Mouse (Mus musculus) fibroblast of lung, adult 2 months (primary cell): Measurements from ENCODE around the gene Rtn4rl1.
"Not testable (repeated sequence)": the region's sequence is repeated elsewhere in the genome, so short reads cannot be mapped to it uniquely, and the experiment has no call there.

Source experiments
- DNase-seq: peaks from one replicate; pipeline ENCODE4 v3.0.0-alpha.2; 2011; ENCODE audit warnings: low read depth

The Rtn4rl1 gene

GRCm38 (mm10) chr11:75165441-75166192, 28.0 kb upstream of the Rtn4rl1 start:
- no peak for DNase-seq

- no peak for DNase-seq
Measured at GRCm38 (mm10) chr11:75166193-75166842, 27.3 kb upstream of the Rtn4rl1 start.

- DNase-seq: no peak
Measured at GRCm38 (mm10) chr11:75166861-75167642, 26.5 kb upstream of the Rtn4rl1 start.

- DNase-seq: no peak
Measured at GRCm38 (mm10) chr11:75167643-75168589, 25.7 kb upstream of the Rtn4rl1 start.

GRCm38 (mm10) chr11:75168590-75169361, 24.8 kb upstream of the Rtn4rl1 start:
- no peak for DNase-seq

GRCm38 (mm10) chr11:75169405-75170080, 24.0 kb upstream of the Rtn4rl1 start, which contains the start of gene Hic1:
Gene Hic1, minus strand, starts transcription at chr11:75169519.
- DNase-seq: no peak

GRCm38 (mm10) chr11:75170136-75170751, 23.3 kb upstream of the Rtn4rl1 start:
- peak; percentile 81 for DNase-seq

- no peak for DNase-seq
Measured at GRCm38 (mm10) chr11:75171186-75171865, 22.3 kb upstream of the Rtn4rl1 start.

- DNase-seq: no peak
Measured at GRCm38 (mm10) chr11:75172151-75173094, 21.2 kb upstream of the Rtn4rl1 start.

GRCm38 (mm10) chr11:75173095-75173798, 20.3 kb upstream of the Rtn4rl1 start:
- DNase-seq: no peak

GRCm38 (mm10) chr11:75173799-75174165, 19.8 kb upstream of the Rtn4rl1 start:
- no peak for DNase-seq

GRCm38 (mm10) chr11:75174574-75174973, 19.0 kb upstream of the Rtn4rl1 start:
- DNase-seq: not testable (repeated sequence)

GRCm38 (mm10) chr11:75178011-75178410, 15.6 kb upstream of the Rtn4rl1 start:
- DNase-seq: no peak

- DNase-seq: peak; percentile 78
Measured at GRCm38 (mm10) chr11:75178672-75179208, 14.8 kb upstream of the Rtn4rl1 start, which contains the start of gene Ovca2. Gene Ovca2, minus strand, starts transcription at chr11:75178835.

- DNase-seq: no peak
Measured at GRCm38 (mm10) chr11:75183917-75184570, 9.5 kb upstream of the Rtn4rl1 start.

GRCm38 (mm10) chr11:75184573-75184972, 9.0 kb upstream of the Rtn4rl1 start:
- no peak for DNase-seq
